Mouse (Mus musculus) thymus, adult 2 months (tissue): Measurements from ENCODE around the gene Piezo1. TPM values are rescaled to one million over a fixed set of nuclear protein-coding genes. Genes with fewer than 3 reads are reported as not detected.

Experiments
- DNase-seq: peaks from one replicate; pipeline ENCODE4 v3.0.0; 2021
- H3K27ac ChIP-seq: fragments of 200-500 bp; 2 replicates; pipeline ENCODE4 v1.5.1; 2012; ENCODE audit warnings: low read length, control low read depth; ENCODE audit not compliant: control insufficient read depth, insufficient read depth
- H3K27me3 ChIP-seq: fragments of 200-500 bp; 2 replicates; pipeline ENCODE4 v1.6.1; 2012; ENCODE audit warnings: mild to moderate bottlenecking, low read length, moderate library complexity, mixed read lengths; ENCODE audit not compliant: control insufficient read depth, insufficient read depth
- H3K36me3 ChIP-seq: fragments of 200-500 bp; 2 replicates; pipeline ENCODE4 v1.6.1; 2012; ENCODE audit warnings: mild to moderate bottlenecking, low read length, moderate library complexity; ENCODE audit not compliant: control insufficient read depth, insufficient read depth
- H3K4me1 ChIP-seq: fragments of 200-500 bp; replicated peaks from 2 replicates; pipeline ENCODE4 v1.6.1; 2012; ENCODE audit warnings: low read length; ENCODE audit not compliant: control insufficient read depth, insufficient read depth
- H3K4me3 ChIP-seq: fragments of 200-500 bp; 2 replicates; pipeline ENCODE4 v1.5.1; 2012; ENCODE audit warnings: mild to moderate bottlenecking, low read length, control low read depth, moderate library complexity; ENCODE audit not compliant: control insufficient read depth, insufficient read depth
- CTCF ChIP-seq: fragments of 200-500 bp; IDR thresholded peaks from 2 replicates; pipeline ENCODE4 v1.5.1; 2012; ENCODE audit warnings: mild to moderate bottlenecking, control low read depth, low read length, moderate library complexity, borderline replicate concordance; ENCODE audit not compliant: control insufficient read depth, poor library complexity, insufficient read depth; ENCODE audit errors: extremely low read depth
- POLR2A ChIP-seq: fragments of 200-500 bp; IDR thresholded peaks from 2 replicates; pipeline ENCODE4 v1.6.1; 2012; ENCODE audit warnings: mild to moderate bottlenecking, low read length, control low read depth, moderate library complexity; ENCODE audit not compliant: control insufficient read depth, poor library complexity, insufficient read depth; ENCODE audit errors: extremely low read depth
- WGBS: fragments of 180-500 bp; shearing (Covaris S2); methylation state at CpG from one replicate; pipeline ENCODE4 v1.1.7; 2018; 5-methylcytosine and 5-hydroxymethylcytosine counted together
- polyA plus RNA-seq: library from polyadenylated mRNA; depleted of rRNA; stranded (reverse); fragments of >200 nt; gene quantifications from 2 replicates; pipeline ENCODE4 v1.2.3, GENCODE M21; 2012

The Piezo1 gene
- polyA plus RNA-seq, 1 experiment = 93.6 TPM

DNA sequence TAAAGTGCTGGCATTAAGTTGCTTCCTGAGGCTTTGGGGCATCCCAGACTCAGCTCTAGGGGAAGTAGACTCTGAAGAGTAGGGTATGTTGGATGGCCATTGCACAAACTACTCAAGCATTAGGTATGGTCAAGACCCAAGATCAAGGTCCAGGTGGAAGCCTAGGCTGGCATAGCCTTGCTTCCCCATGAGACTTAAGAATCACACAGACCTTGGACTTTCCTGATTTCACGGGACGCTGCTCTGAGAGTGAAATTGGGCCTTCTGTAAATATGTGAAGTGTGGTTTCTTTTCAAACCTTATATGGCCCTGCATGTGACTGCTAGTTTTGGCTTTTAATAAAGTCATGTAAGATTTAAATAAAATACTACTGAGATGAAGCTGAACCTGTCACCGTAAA is 21.6 kb upstream of the Piezo1 start:
- no peaks in the 10 kb centered on the region for H3K27me3 ChIP-seq
- 96% methylated on average over 3 of the region's 3 CpGs for WGBS
- H3K36me3 ChIP-seq = peaks cover 24% of the 10 kb centered on the region
- no peak overlapping the region for H3K27ac ChIP-seq
- peaks cover 30% of the 10 kb centered on the region for H3K4me1 ChIP-seq
- H3K4me3 ChIP-seq = no peak overlapping the region
- no peak for DNase-seq
- TF ChIP-seq CTCF = no peak

DNA sequence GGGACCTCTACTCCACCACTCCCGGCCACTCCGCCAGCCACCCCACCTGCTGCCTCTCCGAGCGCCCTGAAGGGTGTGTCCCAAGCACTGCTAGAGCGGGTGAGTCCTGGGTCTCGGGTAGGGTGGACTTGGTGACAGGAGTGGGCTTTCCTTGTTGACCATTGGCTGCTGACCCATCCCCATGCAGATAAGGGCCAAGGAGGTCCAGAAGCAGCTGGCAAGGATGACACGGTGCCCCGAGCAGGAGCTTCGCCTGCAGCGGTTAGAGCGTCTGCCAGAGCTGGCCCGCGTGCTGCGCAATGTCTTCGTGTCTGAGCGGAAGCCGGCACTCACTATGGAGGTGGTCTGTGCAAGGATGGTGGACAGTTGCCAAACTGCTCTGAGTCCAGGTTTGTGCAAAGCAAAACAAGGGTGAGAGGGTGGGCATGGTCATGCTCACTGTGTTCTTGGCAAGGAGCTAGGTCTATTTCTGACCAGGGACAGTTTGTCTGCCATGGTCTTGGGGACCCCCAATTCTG is 20.7 kb upstream of the Piezo1 start:
- Histone ChIP-seq H3K27me3 (no peaks in the 10 kb centered on the region), H3K27ac (no peak overlapping the region), H3K36me3 (peaks cover 24% of the 10 kb centered on the region), H3K4me3 (no peak overlapping the region), H3K4me1 (peaks cover 36% of the 10 kb centered on the region)
- 98% methylated on average over 17 of the region's 17 CpGs for WGBS
- no peak for TF ChIP-seq CTCF
- TF ChIP-seq POLR2A = no peak
- no peak for DNase-seq

DNA sequence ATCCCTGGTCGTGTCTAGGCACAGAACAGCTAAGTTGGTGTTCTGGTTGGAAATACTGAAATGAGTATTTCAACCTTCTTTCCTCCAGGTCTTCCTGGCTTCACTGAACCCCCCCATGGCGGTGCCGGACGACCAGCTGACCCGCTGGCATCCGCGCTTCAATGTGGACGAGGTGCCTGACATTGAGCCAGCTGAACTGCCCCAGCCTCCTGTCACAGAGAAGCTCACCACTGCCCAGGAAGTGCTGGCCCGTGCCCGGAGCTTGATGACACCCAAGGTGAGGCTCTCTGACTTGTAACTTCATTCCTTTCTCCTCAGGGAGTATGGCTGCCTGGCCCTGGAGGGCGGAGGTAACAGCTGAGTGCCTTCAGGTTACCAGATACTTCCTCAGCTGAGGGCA is 20.0 kb upstream of the Piezo1 start:
- 96% methylated on average over 11 of the region's 11 CpGs for WGBS
- no peak for TF ChIP-seq CTCF
- no peak for TF ChIP-seq POLR2A
- no peak for DNase-seq
- H3K36me3 ChIP-seq = peaks cover 24% of the 10 kb centered on the region
- H3K4me1 ChIP-seq = peaks cover 33% of the 10 kb centered on the region
- H3K27me3 ChIP-seq = no peaks in the 10 kb centered on the region
- no peak overlapping the region for H3K27ac ChIP-seq
- no peak overlapping the region for H3K4me3 ChIP-seq

DNA sequence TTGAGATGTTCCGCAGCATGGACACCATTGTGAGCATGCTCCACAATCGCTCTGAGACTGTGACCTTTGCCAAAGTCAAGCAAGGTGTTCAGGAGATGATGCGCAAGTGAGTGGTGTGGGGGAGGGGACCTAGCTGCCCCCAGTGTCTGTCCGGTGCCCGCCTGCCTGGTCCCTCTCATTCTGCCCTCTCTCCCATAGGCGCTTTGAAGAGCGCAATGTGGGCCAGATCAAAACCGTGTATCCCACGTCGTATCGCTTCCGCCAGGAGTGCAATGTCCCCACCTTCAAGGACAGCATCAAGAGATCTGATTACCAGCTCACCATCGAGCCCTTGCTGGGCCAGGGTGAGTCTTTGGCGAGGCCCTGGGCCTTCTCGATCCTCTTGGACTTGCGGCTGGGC is 18.9 kb upstream of the Piezo1 start:
- Histone ChIP-seq H3K36me3 (peaks cover 24% of the 10 kb centered on the region), H3K27me3 (no peaks in the 10 kb centered on the region), H3K4me1 (peaks cover 24% of the 10 kb centered on the region), H3K27ac (no peak overlapping the region), H3K4me3 (no peak overlapping the region)
- DNase-seq = no peak
- 98% methylated on average over 16 of the region's 16 CpGs for WGBS
- no peak for TF ChIP-seq CTCF
- no peak for TF ChIP-seq POLR2A

DNA sequence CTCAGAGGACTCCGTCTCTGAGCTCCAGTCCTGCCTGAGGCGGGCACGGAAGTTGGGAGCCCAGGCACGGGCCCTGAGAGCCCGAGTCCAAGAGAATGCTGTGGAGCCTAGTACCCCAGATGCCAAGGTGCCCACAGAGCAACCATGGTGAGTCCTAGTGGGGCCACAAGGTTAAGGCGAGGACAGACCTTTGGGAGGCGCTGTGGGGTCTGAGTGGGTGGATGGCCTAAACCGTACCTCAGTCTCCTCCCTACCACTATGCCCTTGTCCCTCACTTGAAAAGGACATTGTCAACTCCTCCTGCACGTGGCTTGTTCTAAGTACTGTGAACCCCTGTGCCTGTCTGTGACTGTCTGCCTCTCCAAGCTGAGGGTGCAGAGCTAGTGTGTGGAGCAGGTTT is 18.2 kb upstream of the Piezo1 start:
- peaks cover 24% of the 10 kb centered on the region for H3K4me1 ChIP-seq
- peaks cover 24% of the 10 kb centered on the region for H3K36me3 ChIP-seq
- H3K27me3 ChIP-seq = no peaks in the 10 kb centered on the region
- H3K27ac ChIP-seq = no peak overlapping the region
- H3K4me3 ChIP-seq = peak overlapping the region; percentile 21
- TF ChIP-seq POLR2A = no peak
- no peak for TF ChIP-seq CTCF
- 87% methylated on average over 9 of the region's 9 CpGs for WGBS
- DNase-seq = peak; percentile 32

DNA sequence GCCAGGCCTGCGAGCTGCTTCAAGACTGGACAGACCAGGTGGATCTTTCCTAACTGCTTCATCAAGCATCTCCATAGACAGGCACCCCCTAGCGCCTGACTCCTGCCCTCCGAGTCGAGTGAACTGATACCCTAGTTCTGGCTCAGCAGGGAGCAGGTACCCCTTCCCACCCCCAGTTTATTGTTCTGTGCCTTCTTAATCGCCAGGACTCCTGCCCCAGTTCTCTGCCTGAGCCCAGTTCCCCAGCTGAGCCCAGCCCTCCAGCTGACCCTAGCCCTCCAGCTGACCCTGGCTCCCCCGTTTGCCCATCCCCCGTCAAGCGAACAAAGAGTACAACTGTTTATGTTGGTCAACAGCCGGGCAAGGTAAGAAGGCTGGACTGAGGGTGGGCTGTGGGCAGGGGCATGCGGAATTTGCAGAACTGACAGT is 17.8 kb upstream of the Piezo1 start:
- 43% methylated on average over 10 of the region's 10 CpGs for WGBS
- H3K4me3 ChIP-seq = peak overlapping the region; percentile 21
- DNase-seq = peak; percentile 63
- H3K4me1 ChIP-seq = peaks cover 24% of the 10 kb centered on the region
- peaks cover 24% of the 10 kb centered on the region for H3K36me3 ChIP-seq
- H3K27ac ChIP-seq = no peak overlapping the region
- no peak for TF ChIP-seq CTCF
- no peak for TF ChIP-seq POLR2A
- no peaks in the 10 kb centered on the region for H3K27me3 ChIP-seq

DNA sequence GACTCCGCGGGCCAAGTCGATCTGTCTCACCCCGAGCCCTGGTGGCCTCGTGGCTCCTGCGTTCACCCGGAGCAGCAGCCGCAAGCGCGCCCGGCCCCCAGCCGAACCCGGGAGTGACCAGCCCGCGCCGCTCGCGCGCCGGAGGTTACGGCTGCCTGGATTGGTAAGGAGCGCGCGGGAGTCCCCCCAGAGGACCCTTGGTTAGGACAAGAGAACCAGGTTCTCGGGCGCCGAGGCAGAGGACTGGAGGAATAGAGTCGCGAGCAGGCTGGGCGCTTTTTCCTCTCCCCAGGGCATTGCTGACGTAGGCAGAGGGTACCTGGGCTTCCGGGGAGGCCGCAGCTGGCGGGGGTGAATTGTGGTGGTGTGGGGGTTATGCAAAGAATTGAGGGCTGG is 17.0 kb upstream of the Piezo1 start:
- WGBS = under 1% methylated on average over 34 of the region's 34 CpGs
- Histone ChIP-seq H3K4me1 (peaks cover 24% of the 10 kb centered on the region), H3K36me3 (peaks cover 24% of the 10 kb centered on the region), H3K27ac (peak overlapping the region; percentile 67), H3K4me3 (peak overlapping the region; percentile 62), H3K27me3 (no peaks in the 10 kb centered on the region)
- peak; percentile 68 for DNase-seq
- no peak for TF ChIP-seq CTCF
- no peak for TF ChIP-seq POLR2A
